Mouse (Mus musculus): Measurements from ENCODE around the gene 1110008P14Rik. TPM values are rescaled to one million over a fixed set of nuclear protein-coding genes. Genes with fewer than 3 reads are reported as not detected.

Gene 1110008P14Rik
- polyA plus RNA-seq, 1 experiment from 2014 or later = 47.8 TPM

DNA sequence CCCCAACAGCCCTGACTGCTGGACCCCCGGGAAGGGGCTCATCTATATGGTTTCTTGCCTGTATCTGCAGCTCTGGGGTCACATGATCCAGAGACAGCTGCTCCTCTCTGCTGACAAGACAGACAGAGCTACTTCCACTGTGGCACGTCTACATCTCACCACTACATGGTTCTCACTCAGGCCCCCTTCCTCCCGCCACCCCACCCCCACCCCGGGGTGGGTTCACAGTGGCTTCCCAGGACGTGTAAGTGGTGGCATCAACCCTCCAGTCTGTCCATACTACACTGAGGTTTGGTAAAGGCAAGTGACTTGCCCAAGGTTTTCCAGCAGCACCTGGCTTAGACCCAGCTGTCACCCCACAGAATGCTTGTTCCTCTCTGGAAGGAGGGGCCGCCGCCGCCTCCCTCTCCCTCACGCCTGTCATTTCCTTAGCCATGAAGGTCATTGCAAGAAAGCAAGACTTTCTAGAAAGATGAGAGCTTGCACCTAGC, 30.2 kb downstream of the 1110008P14Rik start:
- Histone ChIP-seq H3K4me2 (peak overlapping the region; percentile 78), H3K27ac (peak overlapping the region; percentile 89; the same call in 1 of the 2 replicates), H3K36me3 (peaks cover 26% of the 10 kb centered on the region), H3K4me3 (peak overlapping the region; percentile 78), H3K27me3 (no peaks in the 10 kb centered on the region), H3K4me1 (peaks cover 42% of the 10 kb centered on the region), H3K9ac (peak overlapping the region; percentile 91), H3K9me3 (no peaks in the 10 kb centered on the region)
- WGBS = 43% methylated on average over 9 of the region's 9 CpGs
- ATAC-seq (ENCODE audit: insufficient number of reproducible peaks, insufficient read depth, low FRiP score, low TSS enrichment, low read depth) = no peak

DNA sequence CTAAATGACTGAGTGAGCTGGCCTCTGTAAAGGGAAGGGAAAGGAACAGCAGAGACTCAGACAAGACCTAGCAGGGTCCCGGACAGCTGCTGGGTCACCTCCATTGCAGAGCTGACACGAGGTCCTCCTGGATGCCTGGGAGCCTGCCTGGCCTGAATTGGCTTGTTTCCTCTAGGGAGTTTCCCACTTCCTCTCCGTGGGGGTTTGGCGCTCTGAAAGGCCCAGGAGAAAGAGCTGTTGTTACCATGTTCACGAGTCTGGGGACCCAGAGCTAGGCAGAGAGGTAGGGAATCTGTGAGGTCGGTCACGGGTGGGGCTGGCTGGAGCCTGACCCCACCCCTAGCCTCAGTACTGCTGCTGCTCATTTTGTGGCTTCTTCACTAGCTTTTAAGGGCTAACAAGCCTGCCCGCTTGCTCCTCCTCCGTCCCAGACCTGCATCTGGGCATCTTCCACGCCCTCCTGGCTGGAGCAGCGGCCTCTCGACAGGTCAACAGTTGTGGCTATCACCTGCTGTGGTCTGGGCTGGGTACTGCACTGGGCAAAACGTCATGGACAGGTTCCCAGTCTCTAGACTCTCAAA, 31.2 kb downstream of the 1110008P14Rik start:
- no peak for ATAC-seq (ENCODE audit: insufficient number of reproducible peaks, insufficient read depth, low FRiP score, low TSS enrichment, low read depth)
- peak overlapping the region; percentile 78 for H3K4me2 ChIP-seq
- no peak overlapping the region for H3K4me3 ChIP-seq
- H3K27ac ChIP-seq = no peak overlapping the region; the same call in 1 of the 2 replicates
- WGBS = 47% methylated on average over 13 of the region's 13 CpGs
- no peaks in the 10 kb centered on the region for H3K9me3 ChIP-seq
- H3K4me1 ChIP-seq = peaks cover 42% of the 10 kb centered on the region
- peak overlapping the region; percentile 91 for H3K9ac ChIP-seq
- H3K36me3 ChIP-seq = peaks cover 27% of the 10 kb centered on the region
- no peaks in the 10 kb centered on the region for H3K27me3 ChIP-seq

DNA sequence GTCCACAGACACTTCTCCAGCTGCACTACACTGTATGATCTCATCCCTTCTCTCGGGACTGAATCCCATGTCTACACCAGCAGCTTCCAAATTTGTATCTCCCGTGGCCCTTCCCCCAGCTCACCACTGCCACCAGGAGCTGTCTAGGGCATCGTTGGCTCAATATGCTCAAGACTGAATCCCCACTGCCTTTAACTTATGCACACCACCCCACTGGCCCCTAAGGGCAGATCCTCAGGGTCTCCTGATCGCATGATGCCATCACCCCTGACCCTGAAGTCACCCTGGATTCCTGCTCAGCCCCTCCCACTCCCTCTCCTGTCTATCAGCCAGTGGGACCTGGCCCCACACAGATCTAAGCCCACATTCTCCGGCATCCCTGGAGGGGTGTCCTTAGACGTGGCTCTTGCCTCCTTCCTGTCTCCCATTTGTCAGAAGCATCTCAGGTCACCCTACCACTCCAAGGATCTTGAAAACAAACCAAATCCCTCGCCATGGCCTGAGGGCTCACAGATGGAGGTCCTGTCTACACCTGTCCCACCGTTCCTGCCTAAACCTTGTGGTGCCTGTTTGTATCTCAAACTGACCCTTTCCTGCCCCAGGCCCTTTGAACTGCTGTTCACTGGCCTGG, 32.0 kb downstream of the 1110008P14Rik start:
- peaks cover 30% of the 10 kb centered on the region for H3K36me3 ChIP-seq
- H3K9me3 ChIP-seq = no peaks in the 10 kb centered on the region
- no peak overlapping the region for H3K27ac ChIP-seq
- 48% methylated on average over 8 of the region's 8 CpGs for WGBS
- no peak for ATAC-seq (ENCODE audit: insufficient number of reproducible peaks, insufficient read depth, low FRiP score, low TSS enrichment, low read depth)
- no peaks in the 10 kb centered on the region for H3K27me3 ChIP-seq
- no peak overlapping the region for H3K4me3 ChIP-seq
- H3K4me2 ChIP-seq = peak overlapping the region; percentile 78
- H3K4me1 ChIP-seq = peaks cover 44% of the 10 kb centered on the region
- peak overlapping the region; percentile 91; the same call in 1 of the 2 replicates for H3K9ac ChIP-seq

DNA sequence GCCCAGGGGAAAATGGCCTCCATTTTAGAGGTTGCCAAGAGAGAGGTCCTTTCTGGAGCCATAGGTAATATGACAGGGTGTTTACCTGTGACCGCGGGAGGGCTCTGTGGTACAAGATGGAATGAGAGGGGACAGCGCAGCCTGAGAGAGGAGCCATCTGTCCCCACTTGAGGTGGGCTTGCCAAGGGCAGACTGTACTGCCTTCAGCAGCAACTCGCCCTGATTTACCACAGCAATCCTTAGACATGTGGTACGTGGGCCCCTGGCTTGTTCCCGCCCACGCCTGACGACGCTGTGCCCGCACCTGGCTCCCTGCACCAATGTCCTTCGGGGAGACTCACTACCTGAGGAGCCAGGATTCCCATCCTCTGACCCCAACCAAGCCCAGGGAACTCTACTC, 33.4 kb downstream of the 1110008P14Rik start:
- no peak overlapping the region for H3K4me2 ChIP-seq
- peaks cover 42% of the 10 kb centered on the region for H3K36me3 ChIP-seq
- H3K27me3 ChIP-seq = no peaks in the 10 kb centered on the region
- H3K4me3 ChIP-seq = no peak overlapping the region
- H3K4me1 ChIP-seq = peaks cover 47% of the 10 kb centered on the region
- WGBS = 77% methylated on average over 11 of the region's 11 CpGs
- H3K9ac ChIP-seq = 0 out of 2 replicates have a peak overlapping the region, but pooled peaks have one; percentile 6
- no peak overlapping the region for H3K27ac ChIP-seq
- ATAC-seq (ENCODE audit: insufficient number of reproducible peaks, insufficient read depth, low FRiP score, low TSS enrichment, low read depth) = no peak
- no peaks in the 10 kb centered on the region for H3K9me3 ChIP-seq

DNA sequence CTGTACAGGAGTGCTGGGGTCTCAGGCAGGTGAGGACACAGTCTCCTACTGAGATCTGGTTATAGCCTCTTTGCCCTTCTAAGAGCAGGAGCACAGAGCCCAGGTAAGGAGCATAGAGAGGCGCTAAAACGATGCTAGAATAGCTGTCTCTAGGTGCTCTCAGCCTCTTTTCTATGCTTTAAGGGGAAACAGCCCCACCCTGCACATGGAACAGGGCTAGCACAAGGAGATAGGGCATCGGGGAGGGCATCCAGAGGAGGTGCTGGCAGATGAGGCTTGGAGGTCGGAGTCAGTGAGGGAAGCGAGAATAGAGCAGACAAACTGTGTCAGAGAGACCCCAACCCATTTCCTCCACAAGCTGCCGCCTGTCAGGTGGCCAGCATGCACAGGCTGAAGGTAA, 34.7 kb downstream of the 1110008P14Rik start:
- Histone ChIP-seq H3K27me3 (no peaks in the 10 kb centered on the region), H3K4me3 (no peak overlapping the region), H3K9me3 (no peaks in the 10 kb centered on the region), H3K4me2 (no peak overlapping the region), H3K4me1 (peaks cover 57% of the 10 kb centered on the region), H3K36me3 (peaks cover 47% of the 10 kb centered on the region), H3K27ac (no peak overlapping the region), H3K9ac (no peak overlapping the region)
- 79% methylated on average over 6 of the region's 6 CpGs for WGBS
- no peak for ATAC-seq (ENCODE audit: insufficient number of reproducible peaks, insufficient read depth, low FRiP score, low TSS enrichment, low read depth)

DNA sequence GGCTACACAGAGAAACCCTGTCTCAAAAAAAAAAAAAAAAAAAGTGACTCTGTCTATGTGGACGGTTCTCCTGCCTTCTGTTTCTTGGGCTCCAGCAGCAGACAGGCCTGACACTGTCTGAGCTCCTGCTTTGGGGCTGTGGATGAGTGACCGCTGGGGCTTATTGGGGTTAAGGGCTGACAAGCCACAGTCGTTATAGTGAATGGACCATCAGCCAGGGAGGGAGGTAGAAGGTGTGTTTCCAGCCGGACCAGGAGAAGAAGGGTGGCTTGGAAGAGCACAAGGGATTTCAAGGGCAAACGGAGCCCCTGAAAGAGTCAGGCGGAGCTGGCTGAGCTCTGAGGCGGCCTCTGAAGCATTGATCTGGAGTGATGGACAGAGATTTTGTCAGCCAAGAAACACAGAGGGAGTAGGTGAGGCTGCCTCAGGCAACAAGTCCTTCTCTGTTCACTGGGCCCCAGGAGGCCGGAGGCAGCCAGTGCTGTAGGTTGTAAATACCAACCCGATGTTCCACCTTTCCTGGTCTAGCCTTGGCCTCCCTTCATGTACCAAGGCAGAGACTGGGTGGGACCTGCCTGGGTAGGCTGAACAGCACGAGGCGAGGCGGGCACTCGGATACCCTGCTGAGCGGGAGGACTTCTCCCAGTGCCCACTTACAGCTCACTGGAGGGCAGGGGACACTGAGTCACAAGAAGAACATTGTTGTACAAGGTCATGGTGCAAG, 37.0 kb downstream of the 1110008P14Rik start:
- Histone ChIP-seq H3K27ac (no peak overlapping the region), H3K4me1 (peaks cover 38% of the 10 kb centered on the region)
- ATAC-seq (ENCODE audit: insufficient number of reproducible peaks, insufficient read depth, low FRiP score, low TSS enrichment, low read depth) = no peak

DNA sequence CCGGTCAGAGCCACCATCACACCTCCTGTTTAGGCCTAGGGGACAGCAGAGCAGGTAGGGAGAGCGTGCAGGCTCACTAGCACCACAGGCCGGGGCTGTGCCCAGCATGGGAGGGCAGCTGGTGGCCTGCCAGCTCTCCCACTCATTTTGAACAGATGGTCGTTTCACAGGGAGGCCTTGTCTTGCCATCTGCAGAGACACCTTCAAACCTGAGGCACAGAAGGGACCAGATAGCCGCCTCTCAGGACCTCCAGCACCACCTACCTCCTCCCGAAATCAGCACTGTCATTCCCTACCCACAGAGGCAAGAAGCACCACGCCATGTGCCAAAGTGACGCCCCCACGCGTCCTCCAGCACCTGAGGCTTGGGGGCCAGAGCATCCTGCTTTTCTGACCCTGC, 37.7 kb downstream of the 1110008P14Rik start:
- Histone ChIP-seq H3K4me3 (no peak overlapping the region), H3K4me1 (peaks cover 31% of the 10 kb centered on the region), H3K27ac (no peak overlapping the region), H3K9me3 (no peaks in the 10 kb centered on the region), H3K27me3 (no peaks in the 10 kb centered on the region), H3K9ac (peak overlapping the region; percentile 51; the same call in 1 of the 2 replicates), H3K36me3 (peaks cover 53% of the 10 kb centered on the region), H3K4me2 (no peak overlapping the region)
- 79% methylated on average over 10 of the region's 10 CpGs for WGBS
- no peak for ATAC-seq (ENCODE audit: insufficient number of reproducible peaks, insufficient read depth, low FRiP score, low TSS enrichment, low read depth)

More for the DNA sequence above, 37.0 kb downstream of the 1110008P14Rik start:
- H3K9ac ChIP-seq = 0 out of 2 replicates have a peak overlapping the region, but pooled peaks have one; percentile 21
- H3K36me3 ChIP-seq = peaks cover 49% of the 10 kb centered on the region
- WGBS = 66% methylated on average over 14 of the region's 14 CpGs
- H3K4me2 ChIP-seq = no peak overlapping the region
- H3K4me3 ChIP-seq = no peak overlapping the region
- H3K9me3 ChIP-seq = no peaks in the 10 kb centered on the region
- no peaks in the 10 kb centered on the region for H3K27me3 ChIP-seq

DNA sequence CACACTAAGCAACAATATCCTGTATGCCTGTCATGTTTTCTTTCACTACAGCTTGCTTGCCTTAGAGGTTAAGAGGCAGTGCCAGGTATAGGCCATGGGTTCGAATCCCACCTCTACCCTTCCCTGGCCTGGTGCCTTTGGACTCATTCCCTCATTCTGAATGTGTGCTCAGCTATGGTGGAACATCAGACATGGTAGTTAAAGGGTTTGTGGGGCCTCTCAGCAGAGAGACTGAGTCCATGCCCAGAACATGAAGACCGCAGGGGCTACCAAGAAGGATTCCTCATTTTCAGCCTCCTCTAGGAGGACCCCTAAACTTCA, 38.4 kb downstream of the 1110008P14Rik start:
- Histone ChIP-seq H3K27ac (peak overlapping the region; percentile 44), H3K27me3 (no peaks in the 10 kb centered on the region), H3K4me3 (no peak overlapping the region), H3K9me3 (no peaks in the 10 kb centered on the region), H3K9ac (0 out of 2 replicates have a peak overlapping the region, but pooled peaks have one; percentile 51), H3K4me1 (peaks cover 28% of the 10 kb centered on the region), H3K4me2 (no peak overlapping the region), H3K36me3 (peaks cover 51% of the 10 kb centered on the region)
- no peak for ATAC-seq (ENCODE audit: insufficient number of reproducible peaks, insufficient read depth, low FRiP score, low TSS enrichment, low read depth)
- WGBS = 97% methylated on average over 2 of the region's 2 CpGs

DNA sequence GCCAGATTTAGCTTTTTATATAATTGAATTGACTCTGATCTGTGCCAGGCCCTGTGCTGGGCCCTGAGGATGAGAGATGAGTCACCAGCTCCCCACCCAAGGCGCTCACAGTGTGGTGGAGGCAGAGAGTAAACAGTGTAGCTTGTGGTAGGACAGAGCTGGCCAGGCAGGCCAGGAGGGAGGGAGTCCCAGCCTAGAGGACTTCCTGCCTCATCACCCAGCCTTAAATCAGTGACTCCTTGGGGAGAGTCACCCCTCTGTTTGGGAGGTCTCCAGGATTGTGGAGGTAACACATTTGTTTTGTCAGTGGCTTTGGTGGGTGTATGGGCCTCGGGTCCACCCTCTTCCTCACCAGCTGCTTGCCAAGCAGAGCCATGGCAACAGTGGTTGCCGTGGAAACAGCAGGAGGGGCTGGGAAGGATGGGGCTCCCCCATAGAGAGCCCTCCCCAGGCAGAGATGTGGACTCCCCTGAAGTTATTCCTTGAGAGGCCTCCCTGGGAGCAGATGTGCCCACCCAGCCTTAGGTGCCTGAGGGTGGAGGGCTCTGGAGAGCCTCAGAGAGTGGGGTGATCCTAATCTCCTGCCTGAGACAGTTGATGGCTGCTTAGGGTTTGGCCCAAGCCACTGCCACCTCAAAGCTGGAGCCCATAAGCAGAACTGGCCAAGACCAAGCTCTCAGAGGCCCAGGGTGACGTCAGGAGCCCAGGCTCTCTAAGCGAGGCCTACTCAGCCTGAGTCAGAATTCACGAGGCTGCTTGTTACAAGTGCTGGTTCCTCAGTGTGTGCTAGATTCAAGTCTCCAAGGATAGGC, 39.0 kb downstream of the 1110008P14Rik start:
- Histone ChIP-seq H3K9me3 (no peaks in the 10 kb centered on the region), H3K4me2 (no peak overlapping the region), H3K36me3 (peaks cover 55% of the 10 kb centered on the region), H3K9ac (0 out of 2 replicates have a peak overlapping the region, but pooled peaks have one; percentile 46), H3K4me1 (peaks cover 27% of the 10 kb centered on the region), H3K27ac (peak overlapping the region; percentile 44), H3K4me3 (no peak overlapping the region), H3K27me3 (no peaks in the 10 kb centered on the region)
- WGBS = 65% methylated on average over 6 of the region's 6 CpGs
- peak; percentile 60; the same call in 1 of the 2 replicates for ATAC-seq (ENCODE audit: insufficient number of reproducible peaks, insufficient read depth, low FRiP score, low TSS enrichment, low read depth)

DNA sequence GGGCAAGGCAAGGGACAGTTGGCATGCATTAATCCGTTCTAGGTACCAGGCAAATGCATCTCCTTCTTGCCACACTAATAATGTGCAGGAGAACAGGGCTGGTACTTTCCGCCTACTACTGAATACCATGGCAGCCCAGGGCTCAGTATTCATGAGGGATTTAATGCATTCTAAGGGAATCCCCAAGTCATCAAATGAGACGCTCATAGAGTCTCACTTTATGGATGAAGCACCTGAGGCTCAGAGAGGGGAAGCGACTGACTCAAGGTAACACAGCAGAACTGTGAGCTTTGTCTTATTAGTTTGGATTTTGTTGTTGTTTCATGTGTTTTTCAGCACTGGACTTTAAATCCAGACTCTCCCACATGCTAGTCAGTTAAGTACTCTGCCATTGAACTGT, 39.7 kb downstream of the 1110008P14Rik start:
- H3K27ac ChIP-seq = peak overlapping the region; percentile 44; the same call in 1 of the 2 replicates
- no peaks in the 10 kb centered on the region for H3K27me3 ChIP-seq
- H3K4me3 ChIP-seq = no peak overlapping the region
- no peaks in the 10 kb centered on the region for H3K9me3 ChIP-seq
- 87% methylated on average over 4 of the region's 4 CpGs for WGBS
- no peak overlapping the region for H3K4me2 ChIP-seq
- H3K36me3 ChIP-seq = peaks cover 59% of the 10 kb centered on the region
- no peak overlapping the region; the same call in 1 of the 2 replicates for H3K9ac ChIP-seq
- H3K4me1 ChIP-seq = peaks cover 27% of the 10 kb centered on the region
- no peak for ATAC-seq (ENCODE audit: insufficient number of reproducible peaks, insufficient read depth, low FRiP score, low TSS enrichment, low read depth)

DNA sequence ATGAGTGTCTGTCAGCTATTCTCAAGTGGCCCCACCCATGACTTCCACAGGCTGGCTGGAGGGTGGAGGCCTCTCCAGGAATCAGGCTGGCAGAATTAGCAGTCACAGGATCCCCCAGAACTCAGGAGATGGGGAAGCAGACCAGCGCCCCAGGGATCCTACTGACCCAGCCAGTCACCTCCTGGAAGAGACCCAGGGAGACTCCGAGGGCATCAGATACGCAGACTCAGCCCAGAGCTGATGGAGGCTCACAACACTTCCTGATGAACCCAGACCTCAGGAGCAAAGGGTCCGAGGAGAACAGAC, 40.2 kb downstream of the 1110008P14Rik start:
- Histone ChIP-seq H3K9ac (peak overlapping the region; percentile 33; the same call in 1 of the 2 replicates), H3K27me3 (no peaks in the 10 kb centered on the region), H3K4me1 (peaks cover 27% of the 10 kb centered on the region), H3K27ac (peak overlapping the region; percentile 39), H3K36me3 (peaks cover 59% of the 10 kb centered on the region), H3K4me3 (no peak overlapping the region), H3K4me2 (no peak overlapping the region), H3K9me3 (no peaks in the 10 kb centered on the region)
- 78% methylated on average over 4 of the region's 4 CpGs for WGBS
- ATAC-seq (ENCODE audit: insufficient number of reproducible peaks, insufficient read depth, low FRiP score, low TSS enrichment, low read depth) = no peak

Data from embryonic facial prominence, embryonic 13.5 days (tissue).